Mouse (Mus musculus): Measurements from ENCODE around the gene Csnk1g1. TPM values are rescaled to one million over a fixed set of nuclear protein-coding genes. Genes with fewer than 3 reads are reported as not detected.

Gene Csnk1g1
- polyA plus RNA-seq, 1 experiment: 14.4 TPM

GRCm38 (mm10) chr9:66051493-66051892 is 142.8 kb downstream of the Csnk1g1 start:
- Histone ChIP-seq H3K4me3 (replicated peaks; ENCODE audit: control insufficient read depth, low read depth, low read length) (no peak overlapping the region), H3K4me1 (ENCODE audit: control insufficient read depth, insufficient read depth, low read length) (no peaks in the 10 kb centered on the region), H3K27ac (ENCODE audit: control insufficient read depth, insufficient read depth, low read depth, low read length, poor library complexity) (no peak overlapping the region)
- WGBS: 59% methylated on average over 4 of the region's 4 CpGs
- no peak for TF ChIP-seq CTCF (IDR thresholded peaks at IDR 0.05; ENCODE audit: control insufficient read depth, insufficient read depth, low read length)
- no peak for TF ChIP-seq POLR2A (IDR thresholded peaks at IDR 0.05; ENCODE audit: borderline replicate concordance, control insufficient read depth, low read depth, low read length)

- TF ChIP-seq POLR2A (IDR thresholded peaks at IDR 0.05; ENCODE audit: borderline replicate concordance, control insufficient read depth, low read depth, low read length): no peak
- Histone ChIP-seq H3K4me3 (replicated peaks; ENCODE audit: control insufficient read depth, low read depth, low read length) (no peak overlapping the region), H3K4me1 (ENCODE audit: control insufficient read depth, insufficient read depth, low read length) (no peaks in the 10 kb centered on the region), H3K27ac (ENCODE audit: control insufficient read depth, insufficient read depth, low read depth, low read length, poor library complexity) (no peak overlapping the region)
- WGBS: 83% methylated on average over 1 of the region's 1 CpGs
These were observed 144.0 kb downstream of the Csnk1g1 start for GRCm38 (mm10) chr9:66052731-66053130.

GRCm38 (mm10) chr9:66053620-66054019 is 144.9 kb downstream of the Csnk1g1 start:
- no peak overlapping the region for H3K27ac ChIP-seq (ENCODE audit: control insufficient read depth, insufficient read depth, low read depth, low read length, poor library complexity)
- H3K4me1 ChIP-seq (ENCODE audit: control insufficient read depth, insufficient read depth, low read length): no peaks in the 10 kb centered on the region
- H3K4me3 ChIP-seq (replicated peaks; ENCODE audit: control insufficient read depth, low read depth, low read length): no peak overlapping the region
- no peak for TF ChIP-seq POLR2A (IDR thresholded peaks at IDR 0.05; ENCODE audit: borderline replicate concordance, control insufficient read depth, low read depth, low read length)
- no peak for TF ChIP-seq CTCF (IDR thresholded peaks at IDR 0.05; ENCODE audit: control insufficient read depth, insufficient read depth, low read length)
- WGBS: 62% methylated on average over 1 of the region's 1 CpGs

- no peak for TF ChIP-seq CTCF (IDR thresholded peaks at IDR 0.05; ENCODE audit: control insufficient read depth, insufficient read depth, low read length)
- peak; percentile 83; the same call in 1 of the 2 replicates for TF ChIP-seq POLR2A (IDR thresholded peaks at IDR 0.05; ENCODE audit: borderline replicate concordance, control insufficient read depth, low read depth, low read length)
- Histone ChIP-seq H3K27ac (ENCODE audit: control insufficient read depth, insufficient read depth, low read depth, low read length, poor library complexity) (peak within 1 kb of the TSS; percentile 87), H3K4me1 (ENCODE audit: control insufficient read depth, insufficient read depth, low read length) (no peaks in the 10 kb centered on the region; the same call in 1 of the 2 replicates), H3K4me3 (replicated peaks; ENCODE audit: control insufficient read depth, low read depth, low read length) (peak within 1 kb of the TSS; percentile 89)
- under 1% methylated on average over 51 of the region's 51 CpGs for WGBS
These were observed 151.0 kb downstream of the Csnk1g1 start, which contains the start of gene Ppib for GRCm38 (mm10) chr9:66059583-66060307. TSS of gene Ppib (plus strand) at chr9:66060222.

DNA sequence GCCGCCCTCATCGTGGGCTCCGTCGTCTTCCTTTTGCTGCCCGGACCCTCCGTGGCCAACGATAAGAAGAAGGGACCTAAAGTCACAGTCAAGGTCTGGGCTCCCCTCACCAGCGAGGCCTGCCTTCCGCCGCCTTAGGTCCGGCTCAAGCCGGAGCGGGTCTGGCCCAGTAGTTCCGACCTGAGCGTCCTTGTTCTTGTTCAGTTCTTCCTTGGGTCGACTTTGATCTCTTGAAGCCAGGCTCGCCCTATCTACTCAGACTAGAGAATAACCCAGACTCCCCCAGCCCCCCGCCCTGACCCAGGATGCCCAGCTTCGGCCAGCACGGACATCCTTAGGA is 151.6 kb downstream of the Csnk1g1 start:
- TF ChIP-seq CTCF (IDR thresholded peaks at IDR 0.05; ENCODE audit: control insufficient read depth, insufficient read depth, low read length) (no peak), POLR2A (IDR thresholded peaks at IDR 0.05; ENCODE audit: borderline replicate concordance, control insufficient read depth, low read depth, low read length) (no peak)
- under 1% methylated on average over 20 of the region's 20 CpGs for WGBS

DNA sequence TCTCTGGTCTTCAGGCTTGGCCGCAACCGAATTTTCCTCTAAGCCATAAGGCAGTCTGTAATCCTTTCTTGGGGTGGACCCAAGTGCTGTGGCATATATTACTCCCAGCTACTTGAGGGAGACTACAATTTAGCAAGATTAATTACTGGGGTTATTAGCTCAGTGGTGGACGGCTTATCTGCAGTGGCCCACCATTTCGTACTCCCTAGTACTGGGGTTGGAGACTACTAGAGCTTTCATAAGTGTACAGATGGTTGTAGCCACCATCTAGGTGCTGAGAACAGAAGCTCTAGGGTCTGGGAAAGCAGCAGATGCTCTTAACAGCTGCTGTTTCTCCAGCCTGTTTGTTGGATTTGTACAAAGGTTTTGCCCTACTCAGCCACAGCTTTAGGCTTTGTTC is 152.3 kb downstream of the Csnk1g1 start:
- WGBS: 41% methylated on average over 4 of the region's 4 CpGs

More for the DNA sequence above, 151.6 kb downstream of the Csnk1g1 start:
- Histone ChIP-seq H3K4me1 (ENCODE audit: control insufficient read depth, insufficient read depth, low read length) (no peaks in the 10 kb centered on the region; the same call in 1 of the 2 replicates), H3K27ac (ENCODE audit: control insufficient read depth, insufficient read depth, low read depth, low read length, poor library complexity) (peak overlapping the region; percentile 87), H3K4me3 (replicated peaks; ENCODE audit: control insufficient read depth, low read depth, low read length) (peak overlapping the region; percentile 89)

GRCm38 (mm10) chr9:66061656-66062055 is 152.9 kb downstream of the Csnk1g1 start:
- TF ChIP-seq POLR2A (IDR thresholded peaks at IDR 0.05; ENCODE audit: borderline replicate concordance, control insufficient read depth, low read depth, low read length): no peak
- TF ChIP-seq CTCF (IDR thresholded peaks at IDR 0.05; ENCODE audit: control insufficient read depth, insufficient read depth, low read length): no peak
- no peak overlapping the region for H3K4me3 ChIP-seq (replicated peaks; ENCODE audit: control insufficient read depth, low read depth, low read length)
- WGBS: 95% methylated on average over 3 of the region's 3 CpGs
- no peak overlapping the region for H3K27ac ChIP-seq (ENCODE audit: control insufficient read depth, insufficient read depth, low read depth, low read length, poor library complexity)
- H3K4me1 ChIP-seq (ENCODE audit: control insufficient read depth, insufficient read depth, low read length): no peaks in the 10 kb centered on the region; the same call in 1 of the 2 replicates

More for the DNA sequence above, 152.3 kb downstream of the Csnk1g1 start:
- peak overlapping the region; percentile 89 for H3K4me3 ChIP-seq (replicated peaks; ENCODE audit: control insufficient read depth, low read depth, low read length)
- TF ChIP-seq CTCF (IDR thresholded peaks at IDR 0.05; ENCODE audit: control insufficient read depth, insufficient read depth, low read length) (no peak), POLR2A (IDR thresholded peaks at IDR 0.05; ENCODE audit: borderline replicate concordance, control insufficient read depth, low read depth, low read length) (no peak)
- H3K27ac ChIP-seq (ENCODE audit: control insufficient read depth, insufficient read depth, low read depth, low read length, poor library complexity): no peak overlapping the region
- no peaks in the 10 kb centered on the region; the same call in 1 of the 2 replicates for H3K4me1 ChIP-seq (ENCODE audit: control insufficient read depth, insufficient read depth, low read length)

- Histone ChIP-seq H3K4me1 (ENCODE audit: control insufficient read depth, insufficient read depth, low read length) (no peaks in the 10 kb centered on the region; the same call in 1 of the 2 replicates), H3K27ac (ENCODE audit: control insufficient read depth, insufficient read depth, low read depth, low read length, poor library complexity) (no peak overlapping the region), H3K4me3 (replicated peaks; ENCODE audit: control insufficient read depth, low read depth, low read length) (no peak overlapping the region)
- no peak for TF ChIP-seq CTCF (IDR thresholded peaks at IDR 0.05; ENCODE audit: control insufficient read depth, insufficient read depth, low read length)
- TF ChIP-seq POLR2A (IDR thresholded peaks at IDR 0.05; ENCODE audit: borderline replicate concordance, control insufficient read depth, low read depth, low read length): no peak
- WGBS: 93% methylated on average over 3 of the region's 3 CpGs
These were observed 154.7 kb downstream of the Csnk1g1 start for GRCm38 (mm10) chr9:66063446-66063845.
